Mouse (Mus musculus) splenic B cell, adult 2 months (primary cell): ENCODE measurements around the gene Vmn1r94.
"Not testable (repeated sequence)": the region's sequence is repeated elsewhere in the genome, so short reads cannot be mapped to it uniquely, and the experiment has no call there.

ENCODE experiments used
- DNase-seq: peaks from one replicate; pipeline ENCODE4 v3.0.0-alpha.2; 2011; ENCODE audit warnings: low read depth, low spot score
- H3K27me3 ChIP-seq: 2 replicates; pipeline ENCODE4 v1.6.1; 2012; ENCODE audit warnings: mild to moderate bottlenecking, low read length, moderate library complexity, mixed read lengths; ENCODE audit not compliant: control insufficient read depth, poor library complexity, insufficient read depth, severe bottlenecking
- H3K36me3 ChIP-seq: 2 replicates; pipeline ENCODE4 v1.6.1; 2012; ENCODE audit warnings: mild to moderate bottlenecking, low read length, moderate library complexity, mixed read lengths; ENCODE audit not compliant: control insufficient read depth, poor library complexity, insufficient read depth, severe bottlenecking

Gene Vmn1r94

DNA sequence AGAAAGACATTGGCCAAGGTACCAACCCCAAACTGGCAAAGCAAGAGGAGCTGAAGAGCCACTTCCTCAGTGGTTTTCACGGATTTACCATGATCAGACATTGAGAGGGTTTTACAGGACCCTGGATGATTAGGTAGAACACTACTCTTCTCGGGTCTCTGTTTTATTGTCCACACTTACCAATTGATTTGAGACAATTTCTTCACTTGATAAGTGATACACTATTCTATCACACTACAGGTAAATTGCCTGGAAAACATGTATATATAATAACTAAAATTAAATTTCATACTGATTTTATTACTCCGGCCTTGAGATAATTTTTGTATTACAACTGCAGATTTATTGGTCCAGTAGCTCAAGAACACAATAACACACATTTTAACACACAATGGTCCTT is at the start of gene Vmn1r94:
TSS of gene Vmn1r94 (minus strand) at position 101 of the 400 bp plus-strand sequence.
- not testable (repeated sequence) for DNase-seq, H3K36me3 ChIP-seq, H3K27me3 ChIP-seq

DNA sequence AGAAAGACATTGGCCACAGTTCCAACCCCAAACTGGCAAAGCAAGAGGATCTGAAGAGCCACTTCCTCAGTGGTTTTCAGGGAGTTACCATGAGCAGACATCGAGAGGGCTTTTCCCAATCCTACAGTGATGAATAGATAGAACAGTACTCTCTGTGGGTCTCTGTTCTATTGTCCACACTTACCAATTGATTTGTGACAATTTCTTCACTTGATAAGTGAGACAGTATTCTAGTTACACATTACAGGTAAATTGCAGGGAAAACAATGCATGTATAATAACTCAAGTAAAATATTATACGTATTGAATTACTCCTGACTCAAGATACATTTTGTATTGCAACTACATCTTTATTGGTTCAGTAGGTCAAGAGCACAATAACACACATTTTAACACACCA is 37.3 kb upstream of the Vmn1r94 start, which contains the start of gene Gm6164:
TSS of gene Gm6164 (minus strand) at position 101 of the 400 bp plus-strand sequence.
- not testable (repeated sequence) for H3K36me3 ChIP-seq, DNase-seq, H3K27me3 ChIP-seq

DNA sequence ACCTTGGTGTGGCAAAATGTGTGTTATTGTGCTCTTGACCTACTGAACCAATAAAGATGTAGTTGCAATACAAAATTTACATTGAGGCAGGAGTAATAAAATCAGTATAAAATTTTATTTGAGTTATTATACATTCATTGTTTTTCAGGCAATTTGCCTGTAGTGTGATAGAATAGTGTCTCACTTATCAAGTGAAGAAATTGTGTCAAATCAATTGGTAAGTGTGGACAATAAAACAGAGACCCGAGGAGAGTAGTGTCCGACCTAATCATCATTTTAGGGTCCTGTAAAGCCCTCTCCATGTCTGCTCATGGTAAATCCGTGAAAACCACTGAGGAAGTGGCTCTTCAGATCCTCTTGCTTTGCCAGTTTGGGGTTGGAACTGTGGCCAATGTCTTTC is 25.2 kb upstream of the Vmn1r94 start, which contains the start of gene Vmn1r95:
TSS of gene Vmn1r95 (plus strand) at position 301 of the 400 bp plus-strand sequence.
- H3K36me3 ChIP-seq, H3K27me3 ChIP-seq, DNase-seq: not testable (repeated sequence)

DNA sequence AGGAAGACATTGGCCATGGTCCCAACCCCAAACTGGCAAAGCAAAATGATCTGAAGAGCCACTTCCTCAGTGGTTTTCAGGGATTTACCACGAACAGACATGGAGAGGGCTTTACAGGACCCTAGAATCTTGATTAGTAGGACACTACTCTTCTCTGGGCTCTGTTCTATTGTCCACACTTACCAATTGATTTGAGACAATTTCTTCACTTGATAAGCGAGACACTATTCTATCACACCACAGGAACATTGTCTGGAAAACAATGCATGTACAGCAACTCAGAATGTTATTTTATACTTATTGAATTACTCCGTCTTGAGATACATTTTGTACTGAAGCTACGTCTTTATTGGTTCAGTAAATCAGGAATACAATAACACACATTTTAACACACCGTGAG is 29.2 kb downstream of the Vmn1r94 start, which contains the start of gene Vmn1r93:
TSS of gene Vmn1r93 (minus strand) at position 101 of the 400 bp plus-strand sequence.
- not testable (repeated sequence) for H3K36me3 ChIP-seq, DNase-seq, H3K27me3 ChIP-seq

DNA sequence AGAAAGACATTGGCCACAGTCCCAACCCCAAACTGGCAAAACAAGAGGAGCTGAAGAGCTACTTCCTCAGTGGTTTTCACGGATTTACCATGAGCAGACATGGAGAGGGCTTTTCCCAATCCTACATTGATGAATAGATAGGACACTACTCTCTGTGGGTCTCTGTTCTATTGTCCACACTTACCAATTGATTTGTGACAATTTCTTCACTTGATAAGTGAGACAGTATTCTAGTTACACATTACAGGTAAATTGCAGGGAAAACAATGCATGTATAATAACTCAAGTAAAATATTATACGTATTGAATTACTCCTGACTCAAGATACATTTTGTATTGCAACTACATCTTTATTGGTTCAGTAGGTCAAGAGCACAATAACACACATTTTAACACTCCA is 45.7 kb downstream of the Vmn1r94 start, which contains the start of gene Gm16442:
TSS of gene Gm16442 (minus strand) at position 101 of the 400 bp plus-strand sequence.
- not testable (repeated sequence) for H3K27me3 ChIP-seq

More for the DNA sequence above, 45.7 kb downstream of the Vmn1r94 start, which contains the start of gene Gm16442:
- not testable (repeated sequence) for H3K36me3 ChIP-seq, DNase-seq
